Mouse (Mus musculus) adrenal gland, postnatal 36 days (tissue): ENCODE data around the gene Fat1. TPM values are rescaled to one million over a fixed set of nuclear protein-coding genes. Genes with fewer than 3 reads are reported as not detected.
A peak's percentile ranks its signal among the peaks of the same experiment; 100 is the strongest.

Experiments used
- DNase-seq, 2 experiments: peaks; one replicate each; pipeline ENCODE4 v3.0.0; 2021; ENCODE audit warnings: mixed read lengths in 1 of 2
- total RNA-seq, 2 experiments: library from RNA; stranded (reverse); gene quantifications; 2 replicates each; pipeline ENCODE4 v1.2.3; 2021

Fat1 gene
- total RNA-seq, 2 experiments from 2014 or later: 79.2 to 110 TPM

- peak; percentile 28 to 41 for DNase-seq
Observed at GRCm38 (mm10) chr8:44961492-44961891, 26.2 kb downstream of the Fat1 start.

- peak; percentile 33 to 37 for DNase-seq
Observed at GRCm38 (mm10) chr8:44962572-44963231, 27.5 kb downstream of the Fat1 start.

GRCm38 (mm10) chr8:44967521-44968039 lies 32.3 kb downstream of the Fat1 start:
- no peak for DNase-seq

- no peak for DNase-seq
Observed at GRCm38 (mm10) chr8:44970093-44970492, 34.8 kb downstream of the Fat1 start.

GRCm38 (mm10) chr8:44971346-44971745 lies 36.1 kb downstream of the Fat1 start:
- no peak for DNase-seq

GRCm38 (mm10) chr8:44971964-44972363 lies 36.7 kb downstream of the Fat1 start:
- DNase-seq: no peak

- no peak for DNase-seq
Observed at GRCm38 (mm10) chr8:44975113-44975512, 39.9 kb downstream of the Fat1 start.

- DNase-seq: no peak
Observed at GRCm38 (mm10) chr8:44975654-44976053, 40.4 kb downstream of the Fat1 start.

- peak in 1 of 2 experiments; percentile 51 for DNase-seq
Observed at GRCm38 (mm10) chr8:44978622-44979021, 43.4 kb downstream of the Fat1 start.

- DNase-seq: no peak
Observed at GRCm38 (mm10) chr8:44979245-44979644, 44.0 kb downstream of the Fat1 start.

- DNase-seq: peak in 1 of 2 experiments; percentile 22
Observed at GRCm38 (mm10) chr8:44980030-44980429, 44.8 kb downstream of the Fat1 start.

GRCm38 (mm10) chr8:44985326-44986288 lies 50.4 kb downstream of the Fat1 start:
- DNase-seq: no peak

- no peak for DNase-seq
Observed at GRCm38 (mm10) chr8:44991700-44992487, 56.6 kb downstream of the Fat1 start.

GRCm38 (mm10) chr8:44992664-44993063 lies 57.4 kb downstream of the Fat1 start:
- DNase-seq: no peak

GRCm38 (mm10) chr8:44993376-44993775 lies 58.1 kb downstream of the Fat1 start:
- DNase-seq: peak; percentile 45 to 55

- DNase-seq: no peak
Observed at GRCm38 (mm10) chr8:44996493-44996892, 61.2 kb downstream of the Fat1 start.

GRCm38 (mm10) chr8:44997321-44997720 lies 62.1 kb downstream of the Fat1 start:
- DNase-seq: no peak

- DNase-seq: no peak
Observed at GRCm38 (mm10) chr8:44997829-44998228, 62.6 kb downstream of the Fat1 start.

GRCm38 (mm10) chr8:44998275-44998674 lies 63.0 kb downstream of the Fat1 start:
- no peak for DNase-seq

GRCm38 (mm10) chr8:44998681-44999277 lies 63.5 kb downstream of the Fat1 start:
- peak; percentile 64 to 70 for DNase-seq

- DNase-seq: no peak
Observed at GRCm38 (mm10) chr8:45001577-45002197, 66.4 kb downstream of the Fat1 start.
